Mouse (Mus musculus): Measurements from ENCODE around the gene Suz12.
A peak's percentile ranks its signal among the peaks of the same experiment; 100 is the strongest.

Suz12 gene

GRCm38 (mm10) chr11:80077784-80078545 lies 85.1 kb downstream of the Suz12 start:
- no peak for DNase-seq (ENCODE audit: low spot score)

GRCm38 (mm10) chr11:80078831-80079230 lies 85.9 kb downstream of the Suz12 start:
- DNase-seq (ENCODE audit: low spot score): peak; percentile 32

- DNase-seq (ENCODE audit: low spot score): no peak
Measured at GRCm38 (mm10) chr11:80079751-80080150, 86.8 kb downstream of the Suz12 start.

- no peak for DNase-seq (ENCODE audit: low spot score)
Measured at GRCm38 (mm10) chr11:80080381-80080825, 87.5 kb downstream of the Suz12 start.

- peak; percentile 94 for DNase-seq (ENCODE audit: low spot score)
Measured at GRCm38 (mm10) chr11:80080826-80081728, 88.2 kb downstream of the Suz12 start, which contains the start of gene Crlf3. TSS of gene Crlf3 (minus strand) at chr11:80080991.

GRCm38 (mm10) chr11:80081786-80082319 lies 88.9 kb downstream of the Suz12 start:
- no peak for DNase-seq (ENCODE audit: low spot score)
